Mouse (Mus musculus): ENCODE data around the gene Pard3b. TPM values are rescaled to one million over a fixed set of nuclear protein-coding genes. Genes with fewer than 3 reads are reported as not detected.

The Pard3b gene
- polyA plus RNA-seq, 2 experiments: 0.44 to 1.4 TPM

DNA sequence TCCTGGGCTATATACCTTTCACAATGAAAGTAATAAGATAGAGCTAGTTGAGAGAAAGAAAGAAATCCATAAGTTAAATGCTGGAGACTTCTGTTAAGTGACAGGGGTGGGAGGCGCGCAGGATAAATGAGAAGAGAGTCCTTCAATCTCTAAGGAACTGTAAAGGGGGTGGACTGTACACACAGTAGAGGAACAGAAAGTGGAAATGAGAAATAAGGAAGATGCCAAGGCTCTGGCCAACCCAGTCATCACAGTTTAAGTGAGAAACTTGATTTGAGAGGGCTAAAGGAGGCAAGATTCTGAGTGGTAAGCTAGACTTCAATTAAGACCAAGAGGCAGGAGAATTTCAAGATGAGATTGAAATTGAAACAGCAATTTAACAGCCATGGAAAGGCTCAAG is 645.0 kb downstream of the Pard3b start:
- Histone ChIP-seq H3K27me3 (ENCODE audit: control insufficient read depth, insufficient read depth, low read length) (no peaks in the 10 kb centered on the region), H3K36me3 (replicated peaks; ENCODE audit: control insufficient read depth, insufficient read depth, low read depth) (no peaks in the 10 kb centered on the region), H3K27ac (no peak overlapping the region), H3K4me1 (replicated peaks; ENCODE audit: control insufficient read depth in 2 of 2, insufficient read depth in 2 of 2, low read length in 1 of 2) (no peaks in the 10 kb centered on the region), H3K4me2 (ENCODE audit: low read depth) (no peak overlapping the region), H3K4me3 (ENCODE audit: insufficient read depth in 1 of 2, low read depth in 2 of 2, low read length in 2 of 2) (no peak overlapping the region), H3K9ac (replicated peaks) (no peak overlapping the region), H3K9me3 (ENCODE audit: control insufficient read depth, low read length) (no peaks in the 10 kb centered on the region)
- no peak for DNase-seq (ENCODE audit: low read depth in 3 of 3, low spot score in 3 of 3)
- WGBS (ENCODE audit: insufficient replicate concordance): 92% methylated on average over 2 of the region's 2 CpGs
- no peak for ATAC-seq (ENCODE audit: insufficient read depth)
- TF ChIP-seq CTCF (IDR thresholded peaks at IDR 0.05; ENCODE audit: low read depth): no peak
- no peak for TF ChIP-seq EP300 (IDR thresholded peaks at IDR 0.05; ENCODE audit: low read depth)

DNA sequence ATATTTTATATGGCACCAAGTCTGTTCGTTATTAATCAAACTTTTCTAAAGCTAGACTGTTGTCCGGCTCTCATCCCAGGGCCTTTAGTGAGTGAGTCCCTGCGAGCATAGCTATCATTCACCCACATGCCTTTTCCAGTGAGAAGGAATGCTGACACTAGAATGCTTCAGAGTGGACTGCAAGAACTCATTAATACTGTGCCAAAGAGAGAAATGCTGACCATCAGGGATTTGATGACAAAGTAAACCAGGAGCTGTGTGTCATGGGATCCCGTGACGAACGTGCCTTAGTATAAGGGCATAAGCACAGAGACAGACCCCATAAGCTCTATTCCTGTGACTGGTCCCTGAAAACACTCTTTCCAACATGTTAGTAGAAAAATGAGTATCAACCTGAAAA is 670.8 kb downstream of the Pard3b start:
- H3K27me3 ChIP-seq (ENCODE audit: control insufficient read depth, insufficient read depth, low read length): no peaks in the 10 kb centered on the region
- H3K4me2 ChIP-seq (ENCODE audit: low read depth): no peak overlapping the region
- H3K9ac ChIP-seq (replicated peaks): no peak overlapping the region
- WGBS (ENCODE audit: insufficient replicate concordance): 75% methylated on average over 6 of the region's 6 CpGs
- H3K4me1 ChIP-seq (replicated peaks; ENCODE audit: control insufficient read depth in 2 of 2, insufficient read depth in 2 of 2, low read length in 1 of 2): no peaks in the 10 kb centered on the region
- ATAC-seq (ENCODE audit: insufficient read depth) (no peak), DNase-seq (ENCODE audit: low read depth in 3 of 3, low spot score in 3 of 3) (no peak)
- no peak overlapping the region for H3K4me3 ChIP-seq (ENCODE audit: insufficient read depth in 1 of 2, low read depth in 2 of 2, low read length in 2 of 2)
- no peaks in the 10 kb centered on the region for H3K9me3 ChIP-seq (ENCODE audit: control insufficient read depth, low read length)
- no peaks in the 10 kb centered on the region for H3K36me3 ChIP-seq (replicated peaks; ENCODE audit: control insufficient read depth, insufficient read depth, low read depth)
- no peak overlapping the region for H3K27ac ChIP-seq
- TF ChIP-seq CTCF (IDR thresholded peaks at IDR 0.05; ENCODE audit: low read depth) (no peak), EP300 (IDR thresholded peaks at IDR 0.05; ENCODE audit: low read depth) (no peak)

DNA sequence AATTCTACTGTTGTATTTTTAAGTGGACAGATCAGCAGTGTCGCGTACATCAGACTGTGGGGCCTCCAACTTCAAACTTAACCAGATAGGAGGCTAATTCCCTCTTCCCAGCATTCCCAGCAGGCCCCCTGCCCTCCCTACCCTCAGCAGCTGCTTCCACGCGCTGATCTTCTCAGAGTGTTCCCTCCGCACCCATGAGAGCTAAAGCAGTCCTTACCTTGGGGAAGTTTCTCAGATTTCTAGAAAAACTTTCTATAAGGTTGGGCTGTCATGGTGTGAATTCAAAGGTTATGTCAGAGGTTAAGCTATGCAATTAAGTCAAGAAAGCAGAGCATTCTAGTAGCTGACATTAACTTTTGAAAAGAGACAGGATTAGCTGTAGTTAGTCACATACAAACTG is 686.6 kb downstream of the Pard3b start:
- Histone ChIP-seq H3K4me2 (ENCODE audit: low read depth) (no peak overlapping the region), H3K9ac (replicated peaks) (no peak overlapping the region), H3K27me3 (ENCODE audit: control insufficient read depth, insufficient read depth, low read length) (no peaks in the 10 kb centered on the region), H3K27ac (no peak overlapping the region), H3K9me3 (ENCODE audit: control insufficient read depth, low read length) (no peaks in the 10 kb centered on the region), H3K4me1 (replicated peaks; ENCODE audit: control insufficient read depth in 2 of 2, insufficient read depth in 2 of 2, low read length in 1 of 2) (no peaks in the 10 kb centered on the region), H3K4me3 (ENCODE audit: insufficient read depth in 1 of 2, low read depth in 2 of 2, low read length in 2 of 2) (no peak overlapping the region), H3K36me3 (replicated peaks; ENCODE audit: control insufficient read depth, insufficient read depth, low read depth) (no peaks in the 10 kb centered on the region)
- TF ChIP-seq CTCF (IDR thresholded peaks at IDR 0.05; ENCODE audit: low read depth) (no peak), EP300 (IDR thresholded peaks at IDR 0.05; ENCODE audit: low read depth) (no peak)
- ATAC-seq (ENCODE audit: insufficient read depth): no peak
- DNase-seq (ENCODE audit: low read depth in 3 of 3, low spot score in 3 of 3): no peak
- 77% methylated on average over 5 of the region's 5 CpGs for WGBS (ENCODE audit: insufficient replicate concordance)

DNA sequence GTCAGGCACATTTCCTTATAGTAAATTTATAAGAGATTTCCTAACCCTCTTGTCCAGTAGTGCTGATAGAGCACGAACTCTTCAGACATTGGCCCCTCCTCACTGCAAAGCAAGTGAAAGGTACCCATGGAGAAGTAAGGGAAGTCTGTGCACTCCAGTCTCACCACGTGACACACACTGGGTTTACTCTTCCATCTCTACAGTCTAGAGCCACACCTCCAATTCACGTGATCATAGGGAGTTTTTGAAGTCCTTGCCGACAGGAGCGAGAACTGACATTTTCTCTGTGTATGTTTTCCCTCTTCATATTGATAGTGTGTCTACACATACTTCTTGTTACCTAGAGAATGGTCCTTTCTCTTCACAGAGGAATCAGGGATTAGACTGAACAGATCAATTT is 689.1 kb downstream of the Pard3b start:
- DNase-seq (ENCODE audit: low read depth in 3 of 3, low spot score in 3 of 3) (no peak), ATAC-seq (ENCODE audit: insufficient read depth) (no peak)
- H3K4me2 ChIP-seq (ENCODE audit: low read depth): no peak overlapping the region
- 51% methylated on average over 5 of the region's 5 CpGs for WGBS (ENCODE audit: insufficient replicate concordance)
- no peaks in the 10 kb centered on the region for H3K4me1 ChIP-seq (replicated peaks; ENCODE audit: control insufficient read depth in 2 of 2, insufficient read depth in 2 of 2, low read length in 1 of 2)
- H3K9ac ChIP-seq (replicated peaks): no peak overlapping the region
- H3K27ac ChIP-seq: no peak overlapping the region
- no peaks in the 10 kb centered on the region for H3K9me3 ChIP-seq (ENCODE audit: control insufficient read depth, low read length)
- TF ChIP-seq CTCF (IDR thresholded peaks at IDR 0.05; ENCODE audit: low read depth): no peak
- no peak for TF ChIP-seq EP300 (IDR thresholded peaks at IDR 0.05; ENCODE audit: low read depth)
- H3K36me3 ChIP-seq (replicated peaks; ENCODE audit: control insufficient read depth, insufficient read depth, low read depth): no peaks in the 10 kb centered on the region
- no peaks in the 10 kb centered on the region for H3K27me3 ChIP-seq (ENCODE audit: control insufficient read depth, insufficient read depth, low read length)
- H3K4me3 ChIP-seq (ENCODE audit: insufficient read depth in 1 of 2, low read depth in 2 of 2, low read length in 2 of 2): no peak overlapping the region

- TF ChIP-seq CTCF (IDR thresholded peaks at IDR 0.05; ENCODE audit: low read depth): no peak
- TF ChIP-seq EP300 (IDR thresholded peaks at IDR 0.05; ENCODE audit: low read depth): no peak
- H3K4me2 ChIP-seq (ENCODE audit: low read depth): no peak overlapping the region
- H3K4me1 ChIP-seq (replicated peaks; ENCODE audit: control insufficient read depth in 2 of 2, insufficient read depth in 2 of 2, low read length in 1 of 2): no peaks in the 10 kb centered on the region
- DNase-seq (ENCODE audit: low read depth in 3 of 3, low spot score in 3 of 3): no peak
- H3K36me3 ChIP-seq (replicated peaks; ENCODE audit: control insufficient read depth, insufficient read depth, low read depth): no peaks in the 10 kb centered on the region
- 33% methylated on average over 3 of the region's 3 CpGs for WGBS (ENCODE audit: insufficient replicate concordance)
- H3K4me3 ChIP-seq (ENCODE audit: insufficient read depth in 1 of 2, low read depth in 2 of 2, low read length in 2 of 2): no peak overlapping the region
- ATAC-seq (ENCODE audit: insufficient read depth): no peak
- H3K27me3 ChIP-seq (ENCODE audit: control insufficient read depth, insufficient read depth, low read length): no peaks in the 10 kb centered on the region
- H3K9ac ChIP-seq (replicated peaks): no peak overlapping the region
- H3K27ac ChIP-seq: no peak overlapping the region
- H3K9me3 ChIP-seq (ENCODE audit: control insufficient read depth, low read length): no peaks in the 10 kb centered on the region
Measured at GRCm38 (mm10) chr1:62328808-62329207, 690.2 kb downstream of the Pard3b start.
